Mouse (Mus musculus): ENCODE measurements around the gene Pqbp1.

Gene Pqbp1

GRCm38 (mm10) chrX:7878495-7878894 lies 20.6 kb downstream of the Pqbp1 start:
- DNase-seq (ENCODE audit: low read depth, low spot score), result no peak

DNA sequence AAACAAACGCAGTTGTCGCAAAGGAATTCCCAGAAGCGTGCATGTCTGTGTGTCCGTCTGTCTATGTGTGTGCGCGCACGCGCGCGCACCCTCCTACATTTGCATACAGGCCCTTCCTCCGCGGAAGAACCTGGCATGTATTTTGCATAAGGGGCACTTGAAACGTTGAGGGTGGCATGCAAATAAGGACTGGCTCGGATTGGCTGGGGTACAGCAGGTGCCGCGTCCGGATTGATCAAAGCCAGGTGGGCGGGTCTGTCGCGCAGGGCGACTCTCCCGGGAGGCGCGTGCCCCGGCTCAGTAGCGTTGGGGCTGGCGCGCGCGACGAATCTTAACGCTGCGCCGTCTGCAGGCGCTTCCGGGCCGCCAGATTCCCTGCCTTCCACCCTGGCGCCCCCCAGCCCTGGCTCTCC lies 21.1 kb downstream of the Pqbp1 start, which contains the start of gene Pim2:
Pim2 (plus strand) TSS at position 256 of the 413 bp plus-strand sequence.
- DNase-seq (ENCODE audit: low read depth, low spot score), result peak; percentile 72

DNA sequence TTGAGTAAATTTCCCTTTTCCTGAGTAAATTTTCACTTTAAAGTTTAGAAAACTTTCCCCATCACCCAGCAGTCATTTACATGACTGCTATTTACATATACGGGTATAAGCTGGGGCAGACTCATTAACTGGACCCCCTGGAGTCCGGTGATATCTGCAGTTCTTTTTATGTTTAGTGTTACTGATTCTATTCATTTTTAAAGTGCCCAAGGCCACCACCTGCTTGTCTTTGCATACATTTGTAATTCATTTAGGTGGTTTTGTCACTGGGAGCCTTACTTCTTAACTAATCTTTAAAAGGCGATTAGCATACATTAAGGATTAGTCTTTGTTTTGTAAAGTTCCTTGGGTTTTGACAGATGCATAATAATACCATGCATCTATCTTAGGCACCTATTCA lies 29.2 kb downstream of the Pqbp1 start:
- DNase-seq (ENCODE audit: low read depth, low spot score), result no peak

- DNase-seq (ENCODE audit: low read depth, low spot score), result no peak
These were observed 30.6 kb downstream of the Pqbp1 start for GRCm38 (mm10) chrX:7868506-7868905.

GRCm38 (mm10) chrX:7867141-7867540 lies 31.9 kb downstream of the Pqbp1 start:
- no peak for DNase-seq (ENCODE audit: low read depth, low spot score)

DNA sequence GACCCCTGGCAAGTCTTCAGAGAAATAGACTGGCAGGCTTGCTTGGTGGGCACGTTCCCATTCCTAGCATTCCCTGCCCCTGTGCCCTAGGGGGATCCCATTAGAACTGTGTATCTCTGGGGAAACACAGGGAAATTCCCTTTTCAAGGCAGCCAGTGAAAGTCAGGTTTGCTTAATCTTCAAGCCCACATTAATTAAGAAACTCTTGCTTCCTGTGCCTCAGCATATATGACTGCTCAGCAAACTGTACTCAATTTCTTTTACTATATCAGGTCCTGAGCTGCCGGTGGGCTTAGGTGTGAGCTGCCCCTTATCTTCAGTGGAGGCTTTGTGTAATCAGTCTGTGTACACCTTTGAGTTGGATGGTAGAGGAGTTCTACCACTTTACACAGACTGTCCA lies 33.3 kb downstream of the Pqbp1 start:
- DNase-seq (ENCODE audit: low read depth, low spot score), result no peak

DNA sequence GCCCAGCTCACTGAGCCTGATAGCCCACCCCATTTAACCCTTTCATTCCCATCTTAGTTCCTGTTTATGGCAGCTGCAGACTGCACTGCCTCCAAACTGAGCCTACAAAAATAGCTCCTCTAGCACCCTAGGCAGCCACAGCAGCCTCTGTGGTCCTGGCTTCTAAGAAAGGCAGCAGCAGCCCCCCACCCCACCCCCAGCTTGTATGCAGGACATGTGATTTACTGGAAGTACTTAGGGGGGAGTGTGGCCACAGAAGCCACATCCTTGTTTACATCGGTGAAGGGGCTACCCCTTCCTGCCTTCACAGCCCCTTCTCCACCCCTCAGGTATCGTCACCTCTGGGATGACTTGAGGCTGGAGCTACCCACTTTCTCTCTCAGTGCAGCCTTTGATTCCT lies 33.7 kb downstream of the Pqbp1 start:
- DNase-seq (ENCODE audit: low read depth, low spot score), result no peak

GRCm38 (mm10) chrX:7864551-7864950 lies 34.5 kb downstream of the Pqbp1 start:
- DNase-seq (ENCODE audit: low read depth, low spot score), result no peak

- DNase-seq (ENCODE audit: low read depth, low spot score), result no peak
These were observed 35.9 kb downstream of the Pqbp1 start for GRCm38 (mm10) chrX:7863181-7863580.

- DNase-seq (ENCODE audit: low read depth, low spot score), result no peak
These were observed 39.8 kb downstream of the Pqbp1 start for GRCm38 (mm10) chrX:7859191-7859753.

- DNase-seq (ENCODE audit: low read depth, low spot score), result no peak
These were observed 44.5 kb downstream of the Pqbp1 start for GRCm38 (mm10) chrX:7854578-7854977.

DNA sequence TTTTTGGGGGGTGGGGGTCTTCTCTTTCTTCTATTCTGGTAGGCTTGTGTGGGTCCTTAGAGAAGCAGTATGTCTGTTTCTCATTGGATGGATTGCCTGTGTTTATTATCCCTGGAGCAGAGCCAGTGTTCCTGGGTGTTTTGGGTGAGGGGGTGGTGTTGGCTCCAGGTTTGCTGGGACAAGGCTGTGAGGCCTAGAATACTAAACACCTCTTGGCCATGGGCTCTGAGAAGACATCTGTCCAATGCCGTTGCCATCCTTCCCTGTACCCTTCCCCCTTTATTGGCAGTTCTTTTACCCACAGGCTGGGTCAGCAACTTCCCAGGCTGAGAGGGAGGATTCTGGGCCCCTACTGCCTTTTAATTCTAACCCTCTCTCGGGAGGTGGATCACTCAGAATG lies 51.2 kb downstream of the Pqbp1 start:
- no peak for DNase-seq (ENCODE audit: low read depth, low spot score)
